Mouse (Mus musculus) cerebellum, adult 18-20 months (tissue): Measurements from ENCODE around the gene Slc16a3.

Experiments
- DNase-seq, 2 experiments: peaks; one replicate each; pipeline ENCODE4 v3.0.0; 2021

The Slc16a3 gene

DNA sequence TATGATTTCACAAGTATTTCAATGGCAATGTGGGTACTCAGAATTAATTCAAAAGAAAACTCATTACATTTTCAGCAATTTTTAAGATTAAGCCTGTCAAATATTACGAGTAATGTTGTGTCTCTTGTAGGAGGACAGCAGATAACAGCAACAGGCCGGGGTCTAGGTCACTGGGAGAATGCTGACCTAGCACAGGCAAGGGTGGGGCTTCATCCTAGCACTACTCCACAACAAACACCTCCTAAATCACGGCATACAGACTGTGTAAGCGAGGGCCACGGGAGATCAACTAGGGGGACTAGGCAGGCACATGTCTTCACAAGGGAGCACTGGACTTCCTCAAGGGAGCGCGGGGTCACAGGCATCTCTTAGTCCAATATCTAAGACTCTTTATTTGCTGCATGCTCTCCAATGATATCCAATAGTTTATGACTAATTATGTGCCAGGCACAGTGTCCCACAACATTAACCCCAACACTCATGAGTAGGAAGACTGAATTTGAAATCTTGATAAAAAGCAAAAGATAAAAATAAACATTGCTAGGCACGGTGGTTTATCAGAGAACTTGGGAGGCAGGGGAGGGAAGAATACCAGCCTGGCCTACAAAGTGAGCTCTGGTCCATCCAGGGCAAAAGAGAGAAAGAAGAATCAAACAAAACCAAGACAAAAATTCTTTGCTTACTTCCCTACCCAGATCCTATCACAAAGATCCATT lies 31.6 kb downstream of the Slc16a3 start:
- DNase-seq, result no peak

GRCm38 (mm10) chr11:120980427-120981035 lies 32.3 kb downstream of the Slc16a3 start:
- no peak for DNase-seq

- DNase-seq, result no peak
Measured at GRCm38 (mm10) chr11:120981661-120982060, 33.4 kb downstream of the Slc16a3 start.

DNA sequence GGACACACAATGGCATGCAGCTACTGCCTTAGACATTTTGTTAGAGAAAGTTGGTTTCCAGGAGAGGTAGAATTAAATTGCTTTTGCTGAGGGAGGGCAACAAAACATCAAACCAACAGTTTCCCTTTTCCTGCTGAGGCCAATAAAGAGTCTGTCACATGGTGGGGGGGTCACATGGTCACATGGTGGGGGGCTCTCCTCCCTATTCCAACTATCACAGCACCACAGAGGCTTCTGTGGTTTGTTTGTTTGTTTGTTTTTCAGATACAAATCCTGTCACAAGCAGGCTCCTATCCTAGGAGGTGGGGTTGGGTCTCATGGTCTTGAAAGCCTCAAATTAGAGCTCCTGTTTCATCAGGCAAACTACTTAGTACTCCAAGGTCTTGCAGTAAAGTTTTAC lies 34.2 kb downstream of the Slc16a3 start:
- DNase-seq, result no peak

DNA sequence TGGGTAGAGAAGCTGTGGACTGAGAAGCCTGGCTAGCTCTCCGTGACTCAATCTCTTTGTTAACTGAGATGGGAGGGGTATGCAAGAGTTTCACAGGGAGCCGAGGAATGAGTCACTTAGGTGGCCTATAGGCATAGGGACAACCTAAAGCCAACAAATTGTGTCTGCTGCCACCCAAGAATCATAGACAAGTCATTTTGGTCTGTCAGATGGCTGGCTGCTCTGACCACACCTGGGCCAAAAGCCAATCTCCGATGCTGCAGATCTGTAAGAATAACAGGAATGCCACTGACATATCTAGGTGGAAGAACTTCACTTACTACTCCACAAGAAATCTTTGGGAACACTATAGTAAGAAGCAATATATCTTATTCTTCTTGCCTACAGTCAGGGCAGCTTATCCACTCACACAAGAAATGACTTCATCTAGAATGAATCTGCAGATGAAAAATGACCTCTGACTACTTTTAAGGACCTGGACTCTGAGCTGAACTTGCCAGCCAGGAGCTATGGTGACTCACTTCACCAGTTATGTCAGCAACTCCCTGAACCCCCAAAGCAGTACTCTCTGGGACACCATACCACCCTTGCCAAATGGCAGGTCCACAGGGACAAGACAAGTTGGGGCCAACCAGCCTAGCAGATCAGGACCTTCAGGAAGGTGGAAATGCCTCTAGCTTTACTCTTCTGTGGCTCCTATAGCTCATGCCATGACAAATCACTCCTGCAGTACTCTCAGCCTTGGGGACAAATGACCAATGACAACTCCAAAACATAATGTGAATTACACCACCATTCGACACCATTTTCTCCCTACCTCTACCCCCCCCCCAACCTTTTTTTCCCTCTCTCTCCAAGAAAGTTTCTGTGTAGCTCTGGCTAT lies 36.4 kb downstream of the Slc16a3 start:
- peak; percentile 44 to 54 for DNase-seq

- DNase-seq, result no peak
Measured at GRCm38 (mm10) chr11:120987608-120988007, 39.3 kb downstream of the Slc16a3 start.

DNA sequence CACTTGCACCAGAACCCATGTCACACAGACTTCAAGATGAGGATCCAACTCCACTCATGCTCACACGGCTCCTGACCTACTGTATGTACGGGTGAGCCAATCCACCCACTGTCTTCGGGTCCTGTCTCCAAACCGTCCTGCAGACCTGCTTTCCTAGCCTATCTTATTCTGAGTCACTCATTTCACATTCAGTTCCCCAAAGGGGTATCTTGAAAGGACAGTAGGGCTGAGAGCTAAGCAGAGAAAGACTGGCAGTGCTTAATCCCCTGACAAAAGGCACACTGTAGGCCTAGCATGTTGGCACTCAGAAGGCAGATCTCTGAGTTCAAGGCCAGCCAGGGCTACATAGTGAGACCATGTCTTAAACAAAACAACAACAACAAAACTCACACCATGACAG lies 40.1 kb downstream of the Slc16a3 start:
- DNase-seq, result no peak

- DNase-seq, result no peak
Measured at GRCm38 (mm10) chr11:120989523-120989922, 41.2 kb downstream of the Slc16a3 start.

DNA sequence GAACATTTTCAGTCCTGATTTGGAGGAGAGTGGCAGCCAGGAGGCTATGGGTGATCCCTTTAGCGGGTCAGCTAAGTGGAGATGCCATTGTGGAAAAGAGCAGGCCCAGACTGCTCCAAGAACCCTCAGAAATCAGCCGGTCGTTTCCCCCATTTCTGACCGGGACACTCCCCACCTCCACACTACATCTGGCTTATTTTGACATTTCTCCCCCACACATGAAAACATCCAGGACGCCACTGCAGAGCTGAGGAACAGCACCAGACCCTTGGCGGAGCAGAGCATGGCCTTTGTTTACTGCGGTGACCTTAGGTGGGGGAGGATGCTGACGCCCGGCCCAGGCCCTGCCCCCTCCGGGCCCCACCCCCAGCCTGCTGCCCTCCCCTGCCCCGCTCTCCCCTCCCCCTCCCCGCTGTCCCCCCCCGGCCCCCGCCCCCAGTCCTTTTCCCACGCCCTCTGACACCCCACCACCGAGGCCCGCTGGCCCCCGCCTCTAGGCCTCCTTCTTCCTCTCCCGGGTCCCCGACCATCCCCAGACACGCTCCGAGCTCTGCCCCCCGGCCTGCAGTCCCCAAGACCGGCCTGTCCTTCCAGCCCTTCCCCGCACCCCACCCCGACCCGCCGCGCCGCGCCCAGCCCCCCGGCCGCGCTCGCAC lies 42.0 kb downstream of the Slc16a3 start:
- peak; percentile 30 to 36 for DNase-seq

- DNase-seq, result peak; percentile 98 to 100
Measured at GRCm38 (mm10) chr11:120990951-120991526, 42.8 kb downstream of the Slc16a3 start, which contains the start of gene Csnk1d. Gene Csnk1d, minus strand, starts transcription at chr11:120991330.

- peak in 1 of 2 experiments; percentile 43 for DNase-seq
Measured at GRCm38 (mm10) chr11:120991791-120992190, 43.5 kb downstream of the Slc16a3 start.

DNA sequence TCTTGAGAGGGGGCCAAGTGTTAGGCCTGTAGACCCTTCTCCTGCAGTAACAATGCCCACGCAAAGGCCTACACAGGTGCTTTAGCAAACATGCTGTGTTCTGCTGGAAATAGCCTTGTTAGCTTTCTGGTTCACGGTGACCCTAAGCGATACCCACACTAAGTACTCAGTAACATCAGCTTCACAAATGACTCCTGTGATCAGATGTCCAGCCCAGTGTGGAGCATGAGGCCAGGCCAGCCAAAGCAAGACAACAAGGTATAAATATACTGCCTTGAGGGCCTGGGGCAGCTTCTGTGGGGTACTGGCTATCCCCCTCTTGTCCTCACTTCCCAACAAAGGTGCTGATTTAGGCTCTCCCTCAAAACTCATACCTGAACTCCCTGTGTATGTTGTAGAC lies 44.8 kb downstream of the Slc16a3 start:
- no peak for DNase-seq

GRCm38 (mm10) chr11:120993586-120993985 lies 45.3 kb downstream of the Slc16a3 start:
- DNase-seq, result no peak

GRCm38 (mm10) chr11:120994741-120995140 lies 46.5 kb downstream of the Slc16a3 start:
- DNase-seq, result no peak

GRCm38 (mm10) chr11:121001966-121002365 lies 53.7 kb downstream of the Slc16a3 start:
- peak in 1 of 2 experiments; percentile 27 for DNase-seq

DNA sequence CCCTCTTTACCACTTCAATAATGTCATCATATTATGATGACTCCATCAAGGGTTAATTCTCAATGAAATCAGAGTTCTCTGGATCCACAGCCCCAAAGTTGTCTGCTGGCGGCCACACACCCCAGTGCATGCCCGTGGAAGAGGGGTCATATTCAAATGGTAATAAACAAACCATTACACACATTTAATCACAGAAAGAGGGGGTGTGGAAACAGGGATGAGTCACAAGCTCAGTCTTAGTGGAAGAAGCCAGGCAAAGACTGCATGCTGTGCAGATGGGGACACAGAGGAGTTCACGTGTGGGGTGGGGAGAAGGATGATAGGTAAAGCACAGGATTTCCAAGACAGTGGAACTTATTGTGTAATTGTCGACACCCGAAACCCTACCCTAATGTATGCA lies 56.0 kb downstream of the Slc16a3 start:
- no peak for DNase-seq

- DNase-seq, result no peak
Measured at GRCm38 (mm10) chr11:121006184-121006583, 57.9 kb downstream of the Slc16a3 start.

DNA sequence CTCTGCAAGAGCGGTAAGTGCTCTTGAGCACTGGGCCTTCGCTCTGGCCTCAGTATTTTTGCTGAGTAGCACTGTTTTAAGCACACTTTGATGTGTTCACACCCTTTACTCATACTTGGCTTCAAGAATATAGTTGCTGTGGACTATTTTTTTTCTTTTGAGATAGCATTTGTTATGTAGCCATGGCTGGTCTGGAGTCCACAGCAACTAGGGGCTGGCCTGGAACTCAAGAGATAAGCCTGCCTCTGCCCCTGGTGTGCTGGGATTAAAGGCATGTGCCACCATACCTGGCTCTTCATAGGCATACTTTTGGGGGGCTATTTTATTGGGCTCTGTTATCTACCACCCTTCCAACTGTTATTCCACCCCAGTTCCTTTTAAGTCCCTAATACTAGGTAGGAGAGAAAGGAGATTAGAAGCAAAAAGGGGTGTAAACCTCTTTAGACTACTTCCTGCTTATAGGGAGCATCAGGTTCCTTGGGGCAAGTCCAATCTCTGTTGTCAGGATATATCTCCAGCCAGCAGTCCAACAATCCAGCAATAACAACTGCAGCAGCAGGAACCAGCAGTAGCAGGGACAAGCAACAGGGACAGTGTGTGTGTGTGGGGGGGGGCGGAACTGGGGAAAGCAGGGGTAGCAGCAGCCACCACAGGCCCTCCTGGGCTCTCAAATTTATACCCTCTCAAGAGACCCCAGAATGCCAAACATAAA lies 61.9 kb downstream of the Slc16a3 start:
- DNase-seq, result no peak
